Mouse (Mus musculus): ENCODE measurements at regions not wholly inside any gene's neighbourhood (a gene's known extent, or its start where the extent isn't known, plus 50 kb on each side); places are given as distances from the start of the nearest gene placed in this dataset.

DNA sequence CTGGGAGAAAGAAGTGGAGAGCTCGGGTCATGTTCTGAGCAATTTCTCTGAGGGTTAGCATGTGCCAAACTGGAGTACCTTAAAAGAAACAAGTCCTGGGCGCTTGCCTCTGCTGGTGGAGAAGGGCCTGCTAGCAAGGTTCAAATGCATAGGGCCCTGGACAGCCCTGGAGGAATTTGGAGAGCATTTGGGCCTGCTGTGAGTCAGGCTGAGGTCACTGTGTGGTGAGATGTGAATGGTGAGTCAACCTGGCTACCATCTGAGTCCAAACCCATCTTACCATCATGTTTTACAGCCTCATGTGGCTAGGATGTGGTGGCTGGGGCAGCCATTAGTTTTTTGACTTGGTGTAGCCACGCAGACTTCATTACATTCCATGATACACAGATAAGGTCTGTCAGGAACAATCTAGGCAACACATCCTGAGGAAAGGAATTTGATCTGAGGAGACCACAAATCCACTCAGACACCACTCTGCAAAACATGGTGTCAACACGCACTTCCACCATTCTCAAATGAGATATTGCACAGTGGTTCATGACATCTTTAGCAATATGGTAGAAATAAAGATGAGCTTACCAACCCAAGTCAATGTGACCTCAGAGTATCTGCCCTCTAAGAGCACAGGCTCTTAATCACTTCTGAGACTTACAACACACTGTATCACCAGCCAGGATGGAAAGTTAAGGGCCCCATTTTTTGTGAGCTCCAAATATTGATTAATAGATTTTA, 83.1 kb downstream of the Thbs2 start:
- no peak for DNase-seq (ENCODE audit: low spot score in 2 of 2)

DNA sequence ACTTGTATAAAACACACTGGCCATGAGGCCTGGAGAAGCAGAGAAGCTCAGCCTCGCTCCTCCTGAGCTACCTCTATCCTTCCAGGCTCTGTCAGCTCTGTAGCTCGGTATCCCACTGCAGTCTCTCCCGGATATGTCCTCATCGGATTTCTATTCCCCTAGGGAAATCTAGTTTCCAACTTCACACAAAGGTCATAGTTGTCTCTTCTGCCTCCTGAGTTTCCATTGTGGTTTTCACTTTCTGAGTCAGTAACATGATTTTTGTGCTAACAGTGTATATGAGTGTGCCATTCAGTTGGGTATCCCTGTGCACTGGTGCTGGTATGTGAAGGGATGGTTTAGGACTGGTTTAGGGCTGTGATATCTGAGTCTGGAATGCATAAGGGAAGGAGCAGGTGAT, 85.2 kb downstream of the Thbs2 start:
- DNase-seq (ENCODE audit: low spot score in 2 of 2): no peak

DNA sequence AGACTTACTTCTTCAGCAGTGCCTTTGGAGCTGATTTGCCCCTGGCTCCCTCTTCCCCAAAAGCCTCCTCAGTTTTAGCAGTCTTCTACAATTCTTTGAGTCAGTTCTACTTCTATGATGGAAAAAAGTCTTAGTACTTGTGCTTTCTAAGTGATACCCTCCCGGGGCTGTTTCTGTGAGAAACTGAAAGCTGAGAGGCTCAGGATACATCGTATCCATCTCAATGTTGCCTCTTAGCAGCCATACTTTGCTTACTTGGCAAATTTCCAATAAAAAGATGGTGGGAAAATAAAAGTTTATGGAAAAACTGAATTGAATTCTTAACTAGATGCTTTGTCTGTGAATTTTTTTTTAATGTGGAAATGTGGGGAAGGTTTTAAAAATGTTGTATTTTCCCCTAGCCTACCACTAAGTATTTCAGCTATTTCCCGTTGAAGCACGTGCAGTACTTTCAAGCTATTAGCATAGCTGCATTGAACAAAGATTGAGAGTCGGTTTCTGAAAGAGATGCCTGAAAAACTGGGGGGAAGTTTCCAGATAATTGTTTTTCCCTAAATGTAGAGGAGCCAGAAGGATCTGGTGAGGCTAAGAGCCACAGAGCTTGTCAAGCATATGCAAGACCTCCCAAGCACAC, 87.6 kb downstream of the Thbs2 start:
- no peak for DNase-seq (ENCODE audit: low spot score in 2 of 2)

DNA sequence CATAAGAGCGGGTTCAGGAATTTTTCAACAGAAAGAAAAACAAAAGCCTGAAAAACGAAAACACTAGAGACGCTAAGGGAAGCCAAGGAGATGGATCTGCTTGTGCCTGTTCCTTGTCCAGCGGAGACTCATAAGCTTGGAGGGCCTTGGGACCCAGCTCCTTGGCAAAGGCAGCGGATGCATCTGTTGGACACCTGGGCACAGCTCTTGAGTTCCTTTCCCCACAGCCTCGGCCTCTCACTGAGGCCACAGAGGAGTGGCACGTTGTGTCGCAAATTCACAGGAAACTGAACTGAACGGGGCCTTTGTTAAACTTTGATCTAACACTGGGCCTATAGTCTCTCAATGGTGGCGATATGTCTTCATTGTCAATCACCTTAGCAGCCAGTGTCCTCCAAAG, 94.4 kb downstream of the Thbs2 start:
- DNase-seq (ENCODE audit: low spot score in 2 of 2): no peak

DNA sequence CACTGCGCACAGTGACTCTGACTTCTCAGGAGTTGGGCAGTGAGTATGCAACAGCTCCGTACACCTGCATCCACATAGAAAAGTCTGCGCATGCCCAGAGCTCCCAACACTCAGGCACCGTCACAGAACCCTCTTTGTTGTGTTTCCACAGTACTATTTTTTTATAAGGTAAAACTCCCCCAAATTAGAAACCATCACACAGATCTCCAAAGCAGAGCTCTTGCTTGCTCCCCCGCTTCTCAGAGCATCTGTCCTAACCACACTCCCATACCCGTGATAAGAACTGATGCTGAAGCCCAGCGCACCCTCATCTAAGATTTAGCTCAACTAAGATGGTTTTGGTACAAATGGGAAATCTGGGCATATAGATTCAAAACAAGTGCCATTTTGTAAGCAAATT, 97.6 kb downstream of the Thbs2 start:
- DNase-seq (ENCODE audit: low spot score in 2 of 2): no peak

DNA sequence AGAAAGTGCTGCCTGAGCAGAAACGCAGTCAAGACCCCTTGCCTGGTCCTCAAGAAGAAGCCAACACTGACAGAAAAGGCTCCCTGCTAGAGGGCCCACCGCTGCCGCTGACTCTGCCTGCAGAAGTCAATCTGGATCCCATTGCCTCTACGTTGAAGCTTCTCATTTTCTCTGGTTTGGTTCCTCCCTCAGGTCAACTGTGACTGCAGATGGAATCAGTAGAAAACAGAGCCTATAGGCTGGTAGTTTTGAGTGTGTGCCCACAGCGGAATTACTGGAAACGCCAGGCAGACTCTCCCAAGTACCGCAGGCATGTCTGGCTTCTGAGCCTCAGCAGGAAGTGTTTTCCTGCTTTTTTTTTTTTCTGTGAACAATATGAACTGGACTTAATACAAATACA, 98.5 kb downstream of the Thbs2 start:
- no peak for DNase-seq (ENCODE audit: low spot score in 2 of 2)

DNA sequence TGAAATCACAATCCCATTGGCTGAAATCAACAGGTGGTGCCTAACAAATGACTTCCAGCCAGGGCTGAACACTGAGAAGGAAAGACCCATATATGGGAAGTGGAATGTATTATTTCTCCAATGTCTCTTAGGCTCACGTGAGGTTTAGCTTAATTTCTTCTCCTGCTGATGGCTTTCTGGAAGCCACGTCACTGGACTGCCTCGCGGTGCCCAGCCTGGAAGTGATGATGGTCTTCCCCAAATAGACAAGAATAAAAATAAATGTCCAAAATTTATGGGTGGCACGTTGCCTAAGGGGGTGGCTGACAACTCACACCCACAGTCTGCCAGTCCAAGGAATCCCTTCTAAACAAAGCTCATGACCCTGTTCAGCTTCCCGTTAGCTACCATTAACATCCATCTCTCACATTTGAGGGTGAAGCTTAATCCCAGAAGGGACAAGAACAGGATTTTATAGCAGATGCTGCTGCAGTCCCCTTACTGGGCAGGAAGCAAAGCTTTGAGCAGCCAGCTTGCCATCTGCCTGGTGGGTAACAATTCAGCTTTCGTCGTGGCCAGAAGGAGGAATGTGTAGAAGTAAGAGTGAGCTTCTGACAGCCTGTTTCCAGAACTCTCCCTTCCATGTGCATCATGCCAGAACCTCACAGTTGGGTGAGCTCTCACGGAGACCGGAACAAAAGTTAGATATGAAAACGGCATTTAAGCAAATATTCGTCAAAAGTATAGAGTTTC, 105.8 kb downstream of the Thbs2 start:
- DNase-seq (ENCODE audit: low spot score in 2 of 2): no peak

DNA sequence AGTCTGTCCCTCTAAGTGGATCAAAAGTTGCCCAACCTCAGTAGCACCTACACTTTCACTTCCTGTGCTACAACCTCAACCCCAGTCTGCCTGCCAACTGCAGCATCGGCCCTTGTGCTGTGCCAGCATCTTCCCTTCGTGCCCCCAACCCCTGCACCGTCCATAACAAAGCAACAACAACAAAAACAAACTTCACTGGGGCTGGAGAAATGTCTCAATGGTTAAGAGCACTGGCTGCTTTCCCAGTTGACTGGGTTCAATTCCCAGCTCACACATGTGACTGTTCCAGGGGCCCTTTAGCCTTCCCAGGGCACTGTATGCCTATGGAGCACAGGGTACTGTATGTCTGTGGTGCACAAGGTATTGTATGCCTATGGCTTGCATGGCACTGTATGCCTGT, 114.4 kb downstream of the Thbs2 start:
- no peak for DNase-seq (ENCODE audit: low spot score in 2 of 2)

DNA sequence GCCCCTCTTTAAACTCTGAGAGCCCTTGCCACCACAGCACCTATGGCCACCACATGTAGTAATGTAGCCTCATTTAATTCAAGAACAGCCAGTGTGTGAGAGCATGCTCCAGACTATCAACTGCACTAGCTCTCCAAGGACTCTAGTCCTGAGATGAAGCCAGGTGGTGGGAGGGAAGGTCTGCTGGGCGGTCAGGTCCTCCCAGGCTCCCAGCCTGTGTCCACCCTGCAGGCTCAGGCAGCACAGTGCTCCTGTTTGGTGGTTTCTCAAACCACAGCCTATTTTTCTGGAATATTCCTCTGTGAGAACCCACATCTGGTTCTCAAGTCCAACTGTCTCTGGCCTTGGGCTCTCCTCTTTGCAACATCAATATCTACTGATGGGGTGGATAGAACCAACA, 115.3 kb downstream of the Thbs2 start:
- DNase-seq (ENCODE audit: low spot score in 2 of 2): peak in 1 of 2 experiments; percentile 8

DNA sequence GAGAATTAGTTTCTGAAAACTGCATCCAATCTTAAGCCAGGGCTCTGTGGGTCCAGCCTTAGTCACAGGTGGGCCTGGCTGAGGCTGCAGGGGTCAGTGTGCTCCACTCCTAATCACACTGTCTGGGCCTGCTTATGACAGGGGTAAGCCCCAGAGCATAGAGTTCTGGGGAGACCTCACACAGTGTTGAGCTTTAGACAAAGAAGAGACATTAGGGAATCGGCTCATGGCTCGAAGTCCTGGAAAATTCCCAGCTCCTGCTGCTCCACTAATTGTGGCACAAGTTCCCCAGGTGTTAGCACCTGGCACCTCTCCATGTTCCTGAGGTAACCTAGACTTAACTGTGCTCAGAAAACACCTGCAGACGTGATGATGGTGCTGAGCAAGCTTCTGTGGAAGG, 115.8 kb downstream of the Thbs2 start:
- no peak for DNase-seq (ENCODE audit: low spot score in 2 of 2)

DNA sequence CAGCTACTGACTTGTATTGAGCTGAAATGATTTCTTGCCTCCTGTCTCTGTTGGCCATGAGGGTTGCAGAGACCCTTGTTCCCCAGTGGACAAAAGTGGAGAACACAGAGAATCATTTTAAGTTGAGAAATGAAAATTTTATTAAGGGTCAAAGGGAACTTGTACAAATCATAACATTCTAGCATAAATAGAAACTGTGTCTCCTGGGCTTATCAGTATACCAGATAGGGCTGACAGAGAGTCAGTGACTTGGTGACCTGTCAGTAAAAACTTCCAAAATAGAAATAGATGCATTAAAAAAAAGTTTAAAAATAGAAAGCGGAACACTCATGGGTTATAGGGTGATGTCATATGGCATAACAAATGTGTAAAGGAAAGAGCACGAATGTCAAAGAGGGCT, 117.9 kb downstream of the Thbs2 start:
- no peak for DNase-seq (ENCODE audit: low spot score in 2 of 2)

DNA sequence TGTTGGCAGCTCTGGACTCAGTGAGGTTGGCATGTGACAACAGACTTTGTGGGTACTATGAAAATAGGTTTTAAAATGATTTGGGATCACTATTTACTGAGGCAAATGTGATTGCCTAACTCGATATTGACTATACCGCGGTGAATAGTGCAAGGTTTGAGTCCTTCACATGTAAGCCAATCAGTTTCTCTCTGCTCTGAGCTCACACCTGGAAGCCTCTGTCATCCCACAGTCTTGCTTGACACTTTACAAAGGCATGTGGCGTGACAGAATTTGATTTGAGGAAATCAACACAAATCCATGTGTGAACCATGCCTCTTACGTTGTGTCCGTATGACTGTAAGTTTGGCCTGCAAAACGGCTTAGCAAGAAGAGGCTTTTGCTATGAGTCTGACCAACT, 122.9 kb downstream of the Thbs2 start:
- DNase-seq (ENCODE audit: low spot score in 2 of 2): no peak

DNA sequence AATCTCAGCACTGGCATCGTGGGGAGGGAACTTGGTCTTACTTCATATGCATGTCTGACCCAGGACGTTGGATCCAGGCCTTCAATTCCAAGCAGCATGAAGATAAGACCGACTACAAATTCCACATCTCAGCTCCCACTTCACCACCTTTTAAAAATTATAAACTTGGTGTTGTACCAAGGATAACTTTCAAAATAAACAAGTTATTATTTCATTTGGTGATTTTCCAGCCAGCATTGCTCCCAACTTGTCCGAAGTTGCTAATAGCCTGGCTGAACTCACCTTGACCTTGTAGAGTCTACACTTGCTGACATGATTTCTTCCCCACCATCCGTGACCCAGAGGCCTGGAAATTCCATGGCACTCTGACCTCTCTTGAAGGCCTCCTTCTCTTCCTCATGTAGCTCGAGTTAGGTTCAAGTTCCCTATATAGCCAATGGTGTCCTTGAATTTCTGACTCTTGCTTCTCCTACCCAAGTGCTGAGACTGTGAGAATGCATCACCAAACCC, 123.7 kb downstream of the Thbs2 start:
- DNase-seq (ENCODE audit: low spot score in 2 of 2): no peak

DNA sequence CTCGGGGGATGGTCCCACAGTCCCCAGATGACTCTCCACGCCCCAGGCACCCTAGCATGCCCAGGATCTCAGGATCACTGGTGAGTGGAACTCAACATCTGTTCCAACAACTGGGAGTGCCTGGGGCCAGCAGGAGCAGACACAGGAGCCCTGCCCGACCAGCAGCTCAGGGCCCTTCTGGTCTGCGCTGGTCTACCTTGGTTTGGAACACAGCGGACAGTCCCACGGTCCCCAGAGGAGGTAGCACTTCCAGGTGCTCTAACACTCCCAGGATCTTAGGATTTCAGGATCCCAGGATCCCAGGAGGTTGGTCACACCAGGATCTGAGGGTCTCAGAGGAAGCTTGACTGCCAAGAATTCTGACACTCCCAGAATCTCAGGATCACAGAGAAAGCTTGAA, 131.8 kb downstream of the Thbs2 start:
- no peak for DNase-seq (ENCODE audit: low spot score in 2 of 2)

DNA sequence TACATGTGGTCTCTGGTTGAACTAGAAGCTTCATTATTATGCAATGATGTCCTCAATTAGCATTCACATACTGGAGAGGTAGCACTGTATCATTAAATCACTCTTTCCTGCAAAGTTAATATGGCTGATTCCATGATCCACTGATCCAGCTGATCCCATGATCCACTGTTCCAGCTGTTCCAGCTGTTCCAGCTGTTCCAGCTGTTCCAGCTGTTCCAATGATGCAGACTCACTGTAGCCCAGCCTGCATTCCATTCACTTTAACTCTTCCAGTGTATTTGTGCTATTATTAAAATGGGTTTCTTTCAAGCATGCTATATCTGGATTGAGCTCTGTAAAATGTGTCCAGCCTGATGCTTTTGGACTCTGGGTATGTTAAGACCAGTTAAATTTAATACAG, 136.8 kb downstream of the Thbs2 start:
- no peak for DNase-seq (ENCODE audit: low spot score in 2 of 2)

DNA sequence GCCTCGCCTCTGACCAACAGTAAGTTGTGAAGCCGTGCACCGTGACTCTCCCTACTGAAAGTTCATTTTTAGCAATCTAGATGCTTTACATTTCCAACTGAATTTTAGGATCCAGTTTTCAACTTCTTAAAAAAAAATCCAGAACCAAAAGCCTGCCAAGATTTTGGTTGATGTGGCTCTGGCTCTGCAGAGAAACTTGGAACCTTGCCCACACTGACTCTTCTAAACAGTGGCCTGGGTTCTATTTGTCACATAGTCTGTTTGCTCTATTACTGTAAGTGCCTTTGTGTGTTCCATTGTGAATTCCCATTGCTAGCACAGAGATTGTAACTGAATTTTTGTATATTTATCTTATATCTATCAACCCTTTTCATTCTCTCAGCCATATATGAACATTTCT, 140.8 kb downstream of the Thbs2 start:
- no peak for DNase-seq (ENCODE audit: low spot score in 2 of 2)

DNA sequence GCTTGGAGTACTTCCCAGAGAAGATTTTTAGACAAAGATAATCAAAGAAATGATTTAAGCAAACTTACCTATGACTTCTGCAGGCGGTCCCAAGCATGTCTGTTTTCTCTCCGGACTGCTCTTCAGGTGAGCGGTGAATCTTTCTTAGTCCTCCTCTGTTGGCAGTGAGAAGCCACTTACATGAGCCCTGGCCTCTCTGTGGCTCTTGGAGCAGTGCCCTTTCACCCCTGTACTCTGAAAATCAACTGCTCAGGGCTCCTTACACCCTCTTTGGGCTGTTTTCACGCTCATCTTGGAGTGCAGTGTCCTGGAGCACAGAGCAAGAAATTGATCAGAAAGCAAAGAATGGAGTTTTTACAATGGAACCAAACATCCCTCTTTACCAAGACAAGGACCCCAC, 142.0 kb downstream of the Thbs2 start:
- no peak for DNase-seq (ENCODE audit: low spot score in 2 of 2)

DNA sequence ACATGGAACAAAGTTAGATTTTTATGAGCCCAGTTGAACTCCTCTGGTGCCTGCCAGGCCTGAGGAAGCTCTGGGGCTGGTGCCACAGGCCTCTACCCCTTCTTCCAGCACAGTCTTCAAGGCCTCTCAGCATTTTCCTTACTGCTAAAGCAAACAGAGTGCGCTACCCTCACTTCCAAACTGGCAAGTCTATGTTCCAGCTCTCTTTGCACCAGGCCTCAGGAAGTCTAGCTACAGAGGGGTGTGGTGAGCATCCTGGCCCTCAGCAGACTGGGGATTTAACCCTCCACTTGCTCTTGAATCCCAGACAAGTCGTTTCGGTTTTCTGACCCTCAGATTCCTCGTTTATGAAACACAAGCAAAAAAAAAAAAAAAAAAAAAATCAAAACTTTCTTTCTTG, 142.4 kb downstream of the Thbs2 start:
- no peak for DNase-seq (ENCODE audit: low spot score in 2 of 2)

DNA sequence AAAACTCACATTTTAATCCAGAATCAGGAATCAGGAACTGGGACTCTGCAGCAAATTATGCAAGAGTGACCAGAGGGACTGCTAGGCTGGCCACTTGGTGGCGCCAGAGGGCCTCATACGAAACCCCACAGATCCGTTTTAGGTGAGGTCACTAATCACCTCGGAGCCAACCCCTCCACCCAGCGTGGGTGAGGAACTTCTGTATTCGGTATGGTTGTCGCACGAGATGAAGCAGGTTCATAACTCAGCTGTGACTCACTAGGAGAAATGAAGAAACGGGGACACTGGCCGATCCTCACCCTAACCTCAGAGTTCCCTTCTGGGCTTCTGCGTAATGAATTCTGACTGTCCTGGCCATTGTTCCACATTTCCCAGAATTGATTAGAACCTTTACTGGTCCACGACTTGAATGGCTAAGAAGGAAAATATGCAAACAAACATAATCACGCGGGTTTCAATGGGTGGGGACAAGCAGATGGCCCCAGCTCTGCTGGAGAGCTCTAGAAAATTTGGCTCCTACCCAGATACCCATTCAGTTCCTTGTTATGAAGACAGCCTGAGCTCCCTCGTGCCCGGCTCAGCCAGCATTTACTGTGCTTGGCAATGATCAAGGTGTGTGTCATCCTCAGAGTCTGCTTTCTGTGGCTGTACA, 148.1 kb downstream of the Thbs2 start:
- peak; percentile 83 to 85 for DNase-seq (ENCODE audit: low spot score in 2 of 2)

DNA sequence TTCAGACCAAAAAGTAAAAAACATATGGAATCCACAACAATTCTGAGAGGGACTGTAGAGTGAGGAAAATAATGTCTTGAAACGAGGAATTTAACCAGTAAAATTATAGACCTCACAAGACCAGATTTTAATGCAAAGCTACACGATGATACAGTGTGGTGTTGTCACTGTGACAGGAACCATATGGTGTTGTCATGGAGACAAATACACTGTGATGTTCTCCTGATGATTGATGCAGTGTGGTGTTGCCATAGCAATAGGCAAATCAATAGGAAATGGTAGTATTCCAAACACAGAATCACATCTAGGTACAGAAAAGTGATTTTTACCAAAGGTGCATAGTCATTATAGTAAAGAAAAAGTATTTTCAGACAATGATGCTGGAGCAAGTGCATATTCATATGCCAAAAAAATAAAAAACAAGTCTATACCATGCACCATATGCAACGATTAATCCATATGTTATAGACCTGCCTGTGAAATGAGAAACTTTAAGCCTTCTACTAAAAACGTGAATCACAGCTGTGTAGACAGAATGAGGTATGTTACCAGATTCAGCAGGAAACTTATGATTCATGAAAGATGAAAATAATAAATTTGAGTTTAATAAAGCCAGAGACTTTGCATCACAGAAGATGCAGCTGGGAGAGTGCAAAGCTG, 149.6 kb downstream of the Thbs2 start:
- no peak for DNase-seq (ENCODE audit: low spot score in 2 of 2)

DNA sequence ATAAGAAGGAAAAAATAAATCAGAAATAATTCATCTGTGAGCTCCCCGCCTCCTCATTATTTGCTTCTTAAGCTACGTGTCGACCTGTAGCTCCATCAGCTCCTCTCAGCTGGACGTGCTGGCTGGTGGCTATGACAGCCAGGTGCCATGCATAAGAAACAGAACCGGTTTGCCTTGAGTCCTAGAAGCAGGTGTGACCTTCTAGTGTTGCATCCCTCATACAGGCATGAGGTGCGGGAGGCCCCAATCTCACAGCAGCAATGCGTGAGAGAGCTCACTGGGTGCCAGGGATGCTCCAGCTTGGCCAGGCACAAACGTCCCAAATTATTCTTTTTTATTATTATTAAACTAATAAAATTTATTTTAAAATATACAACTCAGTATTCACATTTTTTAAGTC, 153.0 kb downstream of the Thbs2 start:
- no peak for DNase-seq (ENCODE audit: low spot score in 2 of 2)

All from gastrocnemius, adult 8-10 months (tissue).